Mouse (Mus musculus) left cerebral cortex, adult 2 months (tissue): Measurements from ENCODE around the gene Fhit. TPM values are rescaled to one million over a fixed set of nuclear protein-coding genes. Genes with fewer than 3 reads are reported as not detected.

Experiments used
- DNase-seq, 2 experiments: peaks; one replicate each; pipeline ENCODE4 v3.0.0; 2021 to 2022; ENCODE audit warnings: low spot score in 2 of 2, mixed read lengths in 1 of 2; ENCODE audit errors: extremely low spot score in 1 of 2
- H3K27ac ChIP-seq: fragments of 200-600 bp; 2 replicates; pipeline ENCODE4 v1.8.1; 2022
- H3K4me3 ChIP-seq: fragments of 200-600 bp; 2 replicates; pipeline ENCODE4 v1.8.1; 2022
- CTCF ChIP-seq: fragments of 200-600 bp; IDR thresholded peaks from 2 replicates; pipeline ENCODE4 v1.8.1; 2022; ENCODE audit warnings: antibody characterized with exemption, mild to moderate bottlenecking, moderate library complexity
- intact Hi-C: fragments of 180-260 bp; cut with DNase I; formaldehyde crosslinking; loops from one replicate; pipeline ENCODE4 v1.15.1; 2025
- long read RNA-seq, 2 experiments: library from polyadenylated mRNA; stranded (forward); transcript quantifications; one replicate each; pipeline ENCODE4 v2.0.0; 2021; ENCODE audit warnings: borderline mapping rate in 2 of 2
- total RNA-seq, 2 experiments: library from RNA; stranded (reverse); gene quantifications; 2 replicates each; pipeline ENCODE4 v1.2.3; 2021

The Fhit gene
- total RNA-seq: 1 to 10 TPM; 6.0 to 7.5 TPM
- long read RNA-seq, experiment 1: 0 reads
- long read RNA-seq, experiment 2, partial matches to known transcripts: 0 of 2 reads
- long read RNA-seq, experiment 2, other reads (novel, unspliced or antisense): 2 of 2 reads

DNA sequence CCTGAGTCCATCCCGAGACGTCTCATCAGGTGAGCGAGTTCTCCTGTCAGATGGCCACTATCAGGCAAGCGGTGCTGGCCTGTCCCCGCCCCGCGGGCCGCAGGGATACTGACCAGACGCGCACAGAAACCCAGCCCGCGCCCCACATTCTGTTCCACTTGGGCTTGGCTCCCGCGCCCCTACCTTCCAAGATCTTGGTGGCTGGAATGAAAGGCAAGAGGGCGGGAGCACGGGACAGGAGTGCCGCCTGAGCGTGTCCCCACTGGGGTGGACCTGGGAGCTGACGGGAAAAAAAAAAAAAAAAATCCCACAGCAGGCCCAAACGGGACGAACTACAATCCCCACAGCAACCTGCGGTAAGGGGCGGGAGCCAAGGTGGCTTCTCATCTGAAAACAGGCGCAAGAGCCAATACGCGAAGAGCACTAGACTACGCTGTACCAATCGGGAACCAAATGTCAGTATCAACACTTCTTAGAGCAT is at the start of gene Fhit:
Gene Fhit, minus strand, starts transcription at position 285 of the 481 bp plus-strand sequence.
- DNase-seq: peak; percentile 87 to 93
- Histone ChIP-seq H3K4me3 (peak within 1 kb of the TSS; percentile 85), H3K27ac (peak within 1 kb of the TSS; percentile 83)
- TF ChIP-seq CTCF: no peak
- intact Hi-C loops: loop anchor here (2.0 to 10.0 kb wide), 3 partner anchors 367 to 976 kb away; partner anchors contain the start of gene Ptprg

DNA sequence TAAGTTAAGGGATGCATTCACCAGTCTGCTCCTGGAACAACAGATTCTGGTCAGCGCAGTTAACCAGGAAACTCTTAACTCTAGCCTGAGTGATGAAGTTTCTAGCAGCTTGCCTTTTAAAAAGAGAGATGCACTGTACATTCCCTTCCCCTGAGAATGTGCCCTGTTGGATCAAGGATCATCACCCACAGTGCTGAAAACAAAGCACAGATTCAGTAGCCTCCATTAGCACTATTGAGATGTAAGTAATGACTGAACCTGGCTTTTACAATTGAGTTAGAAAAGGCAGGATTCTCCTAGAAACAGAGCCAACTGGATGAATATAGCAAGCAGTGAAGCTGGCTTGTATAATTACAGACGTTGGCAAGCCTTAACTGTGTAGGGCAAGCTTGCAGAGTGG is 45.0 kb upstream of the Fhit start:
- no peak for TF ChIP-seq CTCF
- Histone ChIP-seq H3K27ac (no peak overlapping the region), H3K4me3 (no peak overlapping the region)
- no peak for DNase-seq
- intact Hi-C loops: no loop called here

DNA sequence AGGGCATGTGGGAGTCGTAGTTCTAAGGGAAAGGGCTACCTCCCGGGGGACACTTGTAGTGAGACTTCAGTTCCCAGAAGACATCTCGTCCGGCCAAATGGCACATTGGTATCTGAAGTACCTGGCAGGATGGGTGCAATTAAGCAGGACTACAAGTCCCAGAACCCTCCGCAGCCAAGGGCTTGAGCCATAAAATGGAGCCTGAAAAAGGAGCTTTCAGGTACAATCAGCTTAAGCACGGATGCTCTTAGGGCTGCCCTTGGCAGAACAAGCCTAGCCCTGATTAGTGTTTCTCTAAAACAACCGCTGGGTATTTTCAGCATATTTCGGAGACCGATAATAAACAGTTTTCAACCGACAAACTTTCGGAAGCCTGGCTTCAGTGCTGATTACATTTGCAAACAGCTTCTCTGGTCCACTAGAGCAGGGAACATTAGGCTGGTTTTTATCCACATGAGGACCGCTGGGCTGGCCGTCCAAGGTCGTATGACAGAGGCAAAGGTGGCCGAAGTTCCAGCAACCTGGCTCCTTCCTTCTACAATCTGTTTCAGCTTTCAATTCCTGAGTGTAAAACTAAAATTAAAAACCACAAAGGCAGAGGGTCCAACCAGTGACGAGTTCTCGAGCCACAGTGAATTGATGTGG is 907 bp downstream of the Fhit start:
- DNase-seq: peak; percentile 62 to 77
- intact Hi-C loops: loop anchor here (2.0 to 10.0 kb wide), 3 partner anchors 366 to 976 kb away; partner anchors contain the start of gene Ptprg
- peak overlapping the region; percentile 85 for H3K4me3 ChIP-seq
- peak overlapping the region; percentile 64 for H3K27ac ChIP-seq
- TF ChIP-seq CTCF: no peak

DNA sequence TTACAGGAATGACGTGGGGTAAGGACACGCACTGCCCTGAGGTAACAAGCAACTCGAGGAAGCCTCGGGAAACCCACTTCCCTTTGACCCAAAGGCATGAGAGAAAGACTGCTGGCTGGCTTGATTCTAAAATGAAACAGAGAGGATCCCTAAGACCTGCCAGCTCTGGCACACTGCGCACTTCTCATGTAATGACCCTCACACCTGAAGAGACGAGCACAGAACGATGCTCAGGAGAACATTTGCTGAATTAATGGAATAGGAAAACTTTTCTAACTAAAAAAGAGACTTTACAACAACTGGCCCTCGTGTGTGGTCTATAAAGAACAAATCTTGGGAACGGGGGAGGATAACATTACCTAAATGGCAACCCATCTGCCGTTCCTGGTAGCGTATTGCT is 2.2 kb downstream of the Fhit start:
- intact Hi-C loops: loop anchor here (2.0 to 10.0 kb wide), 3 partner anchors 365 to 978 kb away; partner anchors contain the start of gene Ptprg
- no peak overlapping the region for H3K27ac ChIP-seq
- no peak for DNase-seq
- no peak overlapping the region for H3K4me3 ChIP-seq
- no peak for TF ChIP-seq CTCF

DNA sequence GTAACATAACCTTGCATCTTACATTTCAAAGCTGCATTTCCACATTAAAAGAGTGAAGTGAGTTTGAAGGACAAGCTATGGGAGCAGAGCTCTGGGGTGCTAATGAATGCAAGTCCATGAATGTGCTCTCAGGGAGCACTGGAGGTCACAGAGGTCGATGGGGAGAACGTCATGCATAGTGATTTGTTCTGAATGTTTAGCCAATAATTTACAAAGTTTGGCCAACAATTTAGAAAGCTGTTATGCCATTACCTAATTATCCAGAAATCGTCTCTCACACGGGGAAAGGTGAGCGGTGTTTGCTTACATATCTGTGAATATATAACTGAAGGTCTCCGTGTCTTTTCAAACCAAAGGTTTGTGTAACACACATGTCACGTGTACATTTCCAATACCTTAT is 2.8 kb downstream of the Fhit start:
- no peak for TF ChIP-seq CTCF
- intact Hi-C loops: no loop called here
- Histone ChIP-seq H3K4me3 (no peak overlapping the region), H3K27ac (no peak overlapping the region)
- DNase-seq: no peak

DNA sequence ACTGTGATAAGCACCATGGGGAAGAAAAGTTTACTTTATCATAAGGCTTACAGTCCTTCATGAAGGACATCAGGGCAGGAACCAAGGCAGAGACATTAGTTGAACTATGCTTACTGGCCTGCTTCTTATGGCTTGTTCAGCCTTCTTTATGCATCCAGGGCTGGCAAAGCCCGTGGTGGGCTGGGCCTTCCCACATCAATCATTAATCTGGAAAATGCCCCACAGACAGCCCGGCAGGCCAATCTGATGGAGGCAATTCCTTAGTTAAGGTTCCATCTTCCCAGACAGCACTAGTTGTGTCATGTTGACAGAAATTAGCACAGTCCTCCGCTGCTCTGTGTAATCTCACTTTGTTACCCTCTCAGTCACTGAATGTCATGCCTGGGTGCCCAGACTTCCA is 4.1 kb downstream of the Fhit start:
- no peak overlapping the region for H3K27ac ChIP-seq
- H3K4me3 ChIP-seq: no peak overlapping the region
- TF ChIP-seq CTCF: no peak
- DNase-seq: no peak
- intact Hi-C loops: no loop called here

DNA sequence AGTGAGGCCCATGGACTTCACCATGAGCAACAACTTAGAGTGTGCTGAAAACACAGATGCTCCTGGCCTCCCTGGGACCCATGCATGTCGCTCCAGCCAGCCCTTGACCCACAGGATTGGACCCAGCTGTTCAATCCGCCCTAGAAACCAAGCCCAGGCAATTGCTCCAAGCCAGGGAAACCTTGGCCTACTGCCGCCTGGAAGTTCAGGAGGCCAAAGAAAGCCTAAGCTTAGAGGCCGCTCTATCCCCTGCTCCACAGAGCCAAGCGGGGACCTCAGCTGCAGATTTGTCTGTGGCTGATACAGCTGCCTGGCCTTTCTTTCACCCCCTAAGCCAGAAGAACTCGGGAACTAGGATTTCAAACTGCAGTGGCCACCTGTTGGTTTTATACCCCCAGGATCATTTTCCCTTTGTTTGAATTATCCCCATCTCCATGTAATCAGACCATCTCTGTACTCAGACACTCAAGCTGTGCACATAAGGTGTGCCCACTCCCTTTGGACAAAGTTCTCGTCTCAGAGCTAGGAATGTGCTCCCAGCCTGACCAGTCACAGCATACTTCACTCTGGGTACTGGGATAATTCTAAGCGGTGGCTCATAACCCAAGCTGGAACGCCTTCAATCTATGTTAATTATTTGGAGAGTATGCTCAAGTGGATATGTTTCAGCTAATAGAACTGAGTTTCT is 10.1 kb downstream of the Fhit start:
- intact Hi-C loops: no loop called here
- DNase-seq: no peak
- H3K4me3 ChIP-seq: no peak overlapping the region

DNA sequence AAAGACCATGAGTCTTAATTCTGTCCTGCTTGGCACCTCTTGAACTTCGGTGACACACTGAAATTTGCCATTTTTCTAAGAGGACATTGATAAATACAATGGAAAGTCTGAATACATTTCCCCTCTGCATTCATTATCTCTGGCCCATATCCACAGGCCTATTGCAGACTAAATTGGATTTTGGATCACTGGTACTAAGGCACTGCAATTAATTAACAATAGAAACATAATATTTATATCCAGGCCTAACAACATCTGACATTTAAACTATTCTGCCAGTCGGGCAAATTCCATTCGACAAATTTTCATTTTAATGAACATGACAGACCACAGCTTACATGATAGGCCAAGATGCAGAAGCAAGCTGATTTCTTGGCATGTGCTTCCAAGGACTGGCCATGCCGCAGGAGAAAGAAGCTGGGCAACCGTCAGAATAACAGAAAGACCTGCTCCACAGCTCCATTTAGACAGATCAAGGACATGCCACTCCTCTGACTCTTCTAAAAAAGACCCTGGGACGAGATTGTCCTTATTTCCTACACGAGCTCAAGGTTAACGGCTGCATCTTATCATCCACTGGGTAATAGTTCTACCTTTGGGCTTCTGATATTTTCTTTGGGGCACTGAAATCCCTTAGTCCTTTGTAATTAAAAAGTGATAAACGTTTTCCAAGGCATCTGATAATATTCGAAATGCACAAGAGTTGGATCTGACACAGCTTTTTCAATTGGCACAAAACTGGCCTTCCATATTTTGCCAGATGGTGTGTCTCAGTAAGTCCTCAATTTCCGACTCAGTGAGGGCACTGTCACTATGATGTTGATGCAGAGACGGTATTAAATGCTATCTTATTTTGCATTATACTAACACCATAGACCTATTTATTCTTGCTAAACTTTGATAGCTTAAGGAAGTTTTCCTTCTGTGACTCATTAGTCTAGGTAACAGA is 27.8 kb downstream of the Fhit start:
- no peak overlapping the region for H3K27ac ChIP-seq
- H3K4me3 ChIP-seq: no peak overlapping the region
- no peak for DNase-seq
- intact Hi-C loops: no loop called here
- TF ChIP-seq CTCF: no peak

More for the DNA sequence above, 10.1 kb downstream of the Fhit start:
- no peak for TF ChIP-seq CTCF
- no peak overlapping the region for H3K27ac ChIP-seq

DNA sequence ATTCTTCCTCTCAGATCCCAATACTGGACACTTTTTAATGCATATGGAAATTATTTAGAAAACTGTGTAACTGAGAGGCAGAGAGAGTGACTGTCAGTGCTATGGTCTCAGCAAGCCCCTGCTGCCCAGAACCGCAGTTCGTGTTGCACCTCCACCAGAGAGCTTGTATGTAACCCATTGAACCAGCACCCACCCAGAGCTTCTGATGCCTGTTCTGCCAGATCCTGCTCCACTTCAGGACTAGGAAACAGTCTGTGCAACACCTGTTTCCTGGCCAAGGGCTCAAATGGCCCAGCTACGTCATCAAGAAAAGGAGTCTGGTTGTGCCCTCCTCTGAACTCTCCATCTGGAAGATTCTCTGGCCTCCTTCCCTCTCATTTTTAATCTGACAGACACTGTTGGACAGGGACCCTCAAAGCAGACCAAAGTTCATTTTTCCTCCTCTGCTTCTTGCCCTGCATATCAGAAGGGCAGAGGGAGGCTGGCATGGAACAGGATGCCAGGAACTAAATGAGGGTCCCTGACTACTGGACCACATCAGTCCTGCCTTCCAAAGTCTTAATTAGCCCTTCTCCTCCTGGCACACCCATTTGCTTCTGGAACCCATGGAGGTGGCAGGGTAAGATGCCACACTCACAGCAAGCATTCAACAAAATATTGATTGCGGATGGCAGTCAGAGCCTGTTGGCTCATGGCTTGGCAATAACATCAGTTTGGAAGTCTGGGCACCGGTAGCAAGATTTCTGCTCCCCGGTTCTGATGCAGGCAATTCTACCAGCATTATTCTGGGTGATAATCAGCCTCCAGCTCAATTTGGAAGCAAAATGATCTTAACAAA is 29.0 kb downstream of the Fhit start:
- intact Hi-C loops: no loop called here
- H3K4me3 ChIP-seq: no peak overlapping the region
- no peak for TF ChIP-seq CTCF
- no peak overlapping the region for H3K27ac ChIP-seq
- DNase-seq: no peak

DNA sequence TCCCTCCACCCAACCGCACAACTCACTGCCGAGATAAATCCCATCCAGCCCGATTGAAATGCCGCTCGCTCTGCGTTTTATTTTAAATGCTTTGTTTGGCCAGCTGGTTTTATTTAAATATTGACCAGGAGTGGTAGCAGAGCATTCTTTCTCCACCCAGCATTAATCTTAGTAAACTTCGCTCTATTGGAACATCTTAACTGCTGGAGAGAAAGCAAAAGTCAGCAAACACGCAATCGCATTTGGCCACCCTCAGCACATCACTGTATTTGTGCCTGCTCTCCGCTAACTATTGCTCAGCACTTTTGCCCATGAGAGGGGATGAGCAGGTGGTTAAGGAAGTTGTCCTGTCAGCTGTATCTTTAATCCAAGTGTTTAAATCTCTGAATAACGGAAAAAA is 36.7 kb downstream of the Fhit start:
- TF ChIP-seq CTCF: no peak
- intact Hi-C loops: no loop called here
- DNase-seq: no peak
- Histone ChIP-seq H3K27ac (no peak overlapping the region), H3K4me3 (no peak overlapping the region)

DNA sequence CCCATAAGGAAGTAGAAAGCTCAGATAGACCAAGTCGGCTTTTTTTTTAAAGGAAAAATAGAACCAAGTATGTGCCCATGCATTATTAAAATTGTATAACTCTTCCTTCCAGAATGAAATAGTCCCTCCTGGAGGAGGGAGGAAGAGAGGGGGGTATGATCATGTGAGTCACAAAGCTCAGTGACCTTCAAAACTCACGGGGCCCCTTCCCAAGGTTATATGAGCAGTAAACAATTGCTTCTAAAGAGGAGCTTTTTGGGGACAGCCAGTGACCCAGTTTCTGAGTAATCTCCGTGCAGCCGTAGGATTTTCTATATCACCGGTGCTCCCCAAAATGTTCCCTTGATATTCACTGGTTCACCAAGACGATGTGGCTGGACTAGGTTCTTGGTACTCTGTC is 42.8 kb downstream of the Fhit start:
- H3K4me3 ChIP-seq: no peak overlapping the region
- no peak overlapping the region for H3K27ac ChIP-seq
- no peak for DNase-seq
- no peak for TF ChIP-seq CTCF
- intact Hi-C loops: no loop called here
